ENCODE assay signal across 8 mouse cellular contexts in genomic region chr6:99101489-99101908, GRCm38 (mm10).
DNase-seq lines count a peak whose midpoint lies in the region; ATAC-seq and TF ChIP-seq lines count a peak whose summit lies in the region.

No protein-coding gene starts in this region.

- DNase-seq in urinary bladder, postnatal 14 days (ENCODE audit: low spot score): peak; percentile 24
- no peak for DNase-seq in urinary bladder, adult 2 months (ENCODE audit: low spot score)
- peak; percentile 27 for DNase-seq in hindbrain, embryonic 11.5 days (ENCODE audit: low spot score)
- peak; percentile 90 for DNase-seq in liver, adult 2 months (ENCODE audit: extremely low read depth, low read depth, low spot score)
- DNase-seq in retina, postnatal 1 day: peak; percentile 33
- no peak for DNase-seq in thymus, postnatal 10 days (ENCODE audit: low spot score in 2 of 2)
- DNase-seq in spleen, postnatal 14 days (ENCODE audit: low spot score in 2 of 2): no peak
- no peak for DNase-seq in urinary bladder, postnatal 25 days (ENCODE audit: low spot score)

- no peaks in the 10 kb centered on the region for H3K9me3 ChIP-seq in hindbrain, embryonic 11.5 days (ENCODE audit: control insufficient read depth, low read length)

- no peak overlapping the region for H3K4me2 ChIP-seq in hindbrain, embryonic 11.5 days (replicated peaks; ENCODE audit: low read depth, low read length)

- no peaks in the 10 kb centered on the region for H3K4me1 ChIP-seq in hindbrain, embryonic 11.5 days (replicated peaks; ENCODE audit: control insufficient read depth, insufficient read depth, low read length)
- peaks cover 9% of the 10 kb centered on the region for H3K4me1 ChIP-seq in liver, adult 2 months (ENCODE audit: control insufficient read depth, insufficient read depth, low read length)

- H3K4me3 ChIP-seq in hindbrain, embryonic 11.5 days (ENCODE audit: low read depth, low read length): no peak overlapping the region
- no peak overlapping the region for H3K4me3 ChIP-seq in liver, adult 2 months (ENCODE audit: insufficient read depth, low read depth, low read length)

- H3K27ac ChIP-seq in hindbrain, embryonic 11.5 days (ENCODE audit: low read depth, low read length): no peak overlapping the region
- peak overlapping the region; percentile 77 for H3K27ac ChIP-seq in liver, adult 2 months (replicated peaks; ENCODE audit: insufficient read depth, low read depth, low read length)

- TF ChIP-seq POLR2A in liver, adult 2 months (IDR thresholded peaks at IDR 0.05; ENCODE audit: extremely low read depth, insufficient read depth, low read length): no peak

- TF ChIP-seq CTCF in liver, adult 2 months (IDR thresholded peaks at IDR 0.05; ENCODE audit: low read depth, low read length): no peak

- ATAC-seq in hindbrain, embryonic 11.5 days (ENCODE audit: low FRiP score): no peak

- 5% methylated on average over 6 of the region's 6 CpGs for WGBS in hindbrain, embryonic 11.5 days
- 14% methylated on average over 6 of the region's 6 CpGs for WGBS in liver, adult 2 months

- no peaks in the 10 kb centered on the region for H3K27me3 ChIP-seq in hindbrain, embryonic 11.5 days (ENCODE audit: control insufficient read depth, insufficient read depth, low read length)
- H3K27me3 ChIP-seq in liver, adult 2 months (ENCODE audit: control insufficient read depth, insufficient read depth, low read length): no peaks in the 10 kb centered on the region

- no peak overlapping the region for H3K9ac ChIP-seq in hindbrain, embryonic 11.5 days (ENCODE audit: low read depth, low read length)
- peak overlapping the region; percentile 64 for H3K9ac ChIP-seq in liver, adult 2 months (ENCODE audit: low read depth, low read length)

- H3K36me3 ChIP-seq in hindbrain, embryonic 11.5 days (ENCODE audit: control insufficient read depth, insufficient read depth, low read length): no peaks in the 10 kb centered on the region
- no peaks in the 10 kb centered on the region for H3K36me3 ChIP-seq in liver, adult 2 months (ENCODE audit: control insufficient read depth, insufficient read depth, low read length)

- peaks cover 4% of the 10 kb centered on the region; the same call in 1 of the 2 replicates for H3K79me2 ChIP-seq in liver, adult 2 months (ENCODE audit: control insufficient read depth, insufficient read depth, low read length)

Comparison
In these comparisons a context has a peak if more than half of its experiments do, and no peak if none do; other contexts are left out.
1. DNase-seq: peak in urinary bladder, postnatal 14 days (single experiment), hindbrain, embryonic 11.5 days (single experiment), liver, adult 2 months (single experiment) and retina, postnatal 1 day (single experiment); none in urinary bladder, adult 2 months (single experiment), thymus, postnatal 10 days (0 of 2), spleen, postnatal 14 days (0 of 2) and urinary bladder, postnatal 25 days (single experiment).